9 mouse cellular contexts compared by ENCODE assay signal in genomic region chr17:23570017-23570416, GRCm38 (mm10). TPM values are rescaled to one million over a fixed set of nuclear protein-coding genes. Genes with fewer than 3 reads are reported as not detected.
A peak's percentile ranks its signal among the peaks of the same experiment; 100 is the strongest.
DNase-seq lines count a peak whose midpoint lies in the region; ATAC-seq and TF ChIP-seq lines count a peak whose summit lies in the region.
"Had no signal": no experiment of that assay in that cellular context is flagged by ENCODE, and none has a peak within 500 bp of the region (broad histone marks: within the 10 kb centered on the region; RNA-seq: fewer than 3 reads in every experiment).

No protein-coding gene starts in this region.

- H3K4me2 ChIP-seq in forebrain, embryonic 13.5 days = no peak overlapping the region
- H3K4me2 ChIP-seq in forebrain, embryonic 15.5 days (replicated peaks) = no peak overlapping the region
- no peak overlapping the region for H3K4me2 ChIP-seq in liver, postnatal 0 days (ENCODE audit: low read depth, low read length)
- H3K4me2 ChIP-seq in stomach, embryonic 16.5 days (ENCODE audit: low read depth, low read length) = no peak overlapping the region

- no peak overlapping the region for H3K27ac ChIP-seq in forebrain, embryonic 13.5 days
- H3K27ac ChIP-seq in forebrain, embryonic 15.5 days (replicated peaks) = no peak overlapping the region
- H3K27ac ChIP-seq in spleen, adult 2 months (ENCODE audit: insufficient read depth, low read length) = no peak overlapping the region
- no peak overlapping the region for H3K27ac ChIP-seq in embryonic fibroblast, embryonic 13.5 days (ENCODE audit: insufficient read depth, low read length)
- H3K27ac ChIP-seq in liver, postnatal 0 days (ENCODE audit: low read depth) = no peak overlapping the region
- H3K27ac ChIP-seq in stomach, embryonic 16.5 days (ENCODE audit: low read length) = no peak overlapping the region

- no peak overlapping the region for H3K4me3 ChIP-seq in forebrain, embryonic 13.5 days
- no peak overlapping the region for H3K4me3 ChIP-seq in forebrain, embryonic 15.5 days
- H3K4me3 ChIP-seq in spleen, adult 2 months (ENCODE audit: extremely low read depth, insufficient read depth, insufficient read length) = no peak overlapping the region
- H3K4me3 ChIP-seq in embryonic fibroblast, embryonic 13.5 days (ENCODE audit: insufficient read depth, low read length) = no peak overlapping the region
- no peak overlapping the region for H3K4me3 ChIP-seq in liver, postnatal 0 days (ENCODE audit: low read depth, low read length)
- H3K4me3 ChIP-seq in stomach, embryonic 16.5 days (replicated peaks; ENCODE audit: low read length) = no peak overlapping the region

- TF ChIP-seq EP300 in liver, postnatal 0 days (IDR thresholded peaks at IDR 0.05; ENCODE audit: low read depth) = no peak

- H3K9ac ChIP-seq in forebrain, embryonic 13.5 days = no peak overlapping the region
- H3K9ac ChIP-seq in forebrain, embryonic 15.5 days (replicated peaks) = no peak overlapping the region
- H3K9ac ChIP-seq in liver, postnatal 0 days (replicated peaks) = no peak overlapping the region
- no peak overlapping the region for H3K9ac ChIP-seq in stomach, embryonic 16.5 days (ENCODE audit: low read length)

- TF ChIP-seq CTCF in spleen, adult 2 months (IDR thresholded peaks at IDR 0.05; ENCODE audit: extremely low read depth, insufficient read depth, insufficient read length, insufficient replicate concordance) = peak; percentile 62; the same call in 1 of the 2 replicates
- TF ChIP-seq CTCF in embryonic fibroblast, embryonic 13.5 days (IDR thresholded peaks at IDR 0.05; ENCODE audit: borderline replicate concordance, insufficient read depth, low read length) = peak; percentile 90
- peak; percentile 75 for TF ChIP-seq CTCF in liver, postnatal 0 days (IDR thresholded peaks at IDR 0.05; ENCODE audit: low read depth)

- WGBS in forebrain, embryonic 13.5 days = 44% methylated on average over 6 of the region's 6 CpGs
- 48% methylated on average over 6 of the region's 6 CpGs for WGBS in forebrain, embryonic 15.5 days
- 30% methylated on average over 6 of the region's 6 CpGs for WGBS in spleen, adult 2 months
- WGBS in liver, postnatal 0 days (ENCODE audit: insufficient replicate concordance) = 31% methylated on average over 6 of the region's 6 CpGs
- WGBS in stomach, embryonic 16.5 days = 32% methylated on average over 6 of the region's 6 CpGs

- H3K27me3 ChIP-seq in forebrain, embryonic 13.5 days = no peaks in the 10 kb centered on the region
- no peaks in the 10 kb centered on the region for H3K27me3 ChIP-seq in forebrain, embryonic 15.5 days
- no peaks in the 10 kb centered on the region for H3K27me3 ChIP-seq in spleen, adult 2 months (ENCODE audit: control insufficient read depth, insufficient read depth, low read length)
- H3K27me3 ChIP-seq in liver, postnatal 0 days (ENCODE audit: insufficient read depth, low read length) = no peaks in the 10 kb centered on the region
- H3K27me3 ChIP-seq in stomach, embryonic 16.5 days (ENCODE audit: control insufficient read depth, insufficient read depth, low read length) = no peaks in the 10 kb centered on the region

- ATAC-seq in forebrain, embryonic 13.5 days = peak; percentile 43
- ATAC-seq in forebrain, embryonic 15.5 days (replicated peaks) = no peak
- peak; percentile 61 for ATAC-seq in liver, postnatal 0 days
- ATAC-seq in stomach, embryonic 16.5 days (ENCODE audit: insufficient read depth, low FRiP score) = peak; percentile 71; the same call in 1 of the 2 replicates

- peaks cover 29% of the 10 kb centered on the region for H3K36me3 ChIP-seq in forebrain, embryonic 13.5 days (ENCODE audit: poor library complexity, severe bottlenecking)
- peaks cover 16% of the 10 kb centered on the region for H3K36me3 ChIP-seq in forebrain, embryonic 15.5 days
- no peaks in the 10 kb centered on the region for H3K36me3 ChIP-seq in spleen, adult 2 months (ENCODE audit: control insufficient read depth, insufficient read depth, low read length)
- no peaks in the 10 kb centered on the region for H3K36me3 ChIP-seq in liver, postnatal 0 days (replicated peaks; ENCODE audit: insufficient read depth, low read length)
- H3K36me3 ChIP-seq in stomach, embryonic 16.5 days (ENCODE audit: control insufficient read depth, insufficient read depth, low read length) = peaks cover 12% of the 10 kb centered on the region

- H3K4me1 ChIP-seq in forebrain, embryonic 13.5 days = peaks cover 4% of the 10 kb centered on the region
- H3K4me1 ChIP-seq in forebrain, embryonic 15.5 days = peaks cover 6% of the 10 kb centered on the region
- 0 out of 2 replicates have a peak, but pooled peaks cover under 1% of the 10 kb centered on the region for H3K4me1 ChIP-seq in spleen, adult 2 months (ENCODE audit: control insufficient read depth, insufficient read depth, insufficient read length)
- H3K4me1 ChIP-seq in embryonic fibroblast, embryonic 13.5 days (ENCODE audit: control insufficient read depth, insufficient read depth, low read length) = 0 out of 2 replicates have a peak, but pooled peaks cover under 1% of the 10 kb centered on the region
- peaks cover 6% of the 10 kb centered on the region for H3K4me1 ChIP-seq in liver, postnatal 0 days (ENCODE audit: insufficient read depth)
- peaks cover under 1% of the 10 kb centered on the region; the same call in 1 of the 2 replicates for H3K4me1 ChIP-seq in stomach, embryonic 16.5 days (ENCODE audit: control insufficient read depth, insufficient read depth, low read length)

- no peak for TF ChIP-seq POLR2A in spleen, adult 2 months (IDR thresholded peaks at IDR 0.05; ENCODE audit: low read depth, low read length)
- TF ChIP-seq POLR2A in embryonic fibroblast, embryonic 13.5 days (IDR thresholded peaks at IDR 0.05; ENCODE audit: low read depth, low read length) = no peak

- no peaks in the 10 kb centered on the region for H3K9me3 ChIP-seq in forebrain, embryonic 13.5 days (replicated peaks)
- H3K9me3 ChIP-seq in forebrain, embryonic 15.5 days = no peaks in the 10 kb centered on the region
- no peaks in the 10 kb centered on the region for H3K9me3 ChIP-seq in liver, postnatal 0 days (ENCODE audit: low read length)
- H3K9me3 ChIP-seq in stomach, embryonic 16.5 days (replicated peaks; ENCODE audit: control insufficient read depth, low read length) = no peaks in the 10 kb centered on the region

- peak; percentile 31 to 49 for DNase-seq in spleen, adult 2 months (ENCODE audit: low read depth in 1 of 2, low spot score in 2 of 2)
- DNase-seq in spleen, adult 12 weeks (ENCODE audit: low spot score) = no peak
- DNase-seq in liver, postnatal 0 days = peak; percentile 53
- DNase-seq in layer of hippocampus, postnatal 36 days = no peak

RNA-seq across cellular contexts. Expression of gene Zfp213, which starts 6.0 kb away (rescaled TPM):
- 20.7 and 22.4 TPM in 2 replicates for polyA plus RNA-seq in forebrain, embryonic 13.5 days (2015; fragmentation: Nextera tagmentation; extraction: Ambion mirVana)
- polyA plus RNA-seq in forebrain, embryonic 15.5 days (2015; fragmentation: Nextera tagmentation; extraction: Ambion mirVana) = 21.0 and 21.5 TPM in 2 replicates
- 11.8 and 17.2 TPM in 2 replicates for polyA plus RNA-seq in spleen, adult 2 months (2012; rRNA removed)
- 6.5 TPM in 2 replicates for polyA plus RNA-seq in embryonic fibroblast, embryonic 13.5 days (2011; ENCODE audit: insufficient read length, low read depth, missing spikeins)
- 5.2 and 5.5 TPM in 2 replicates for polyA plus RNA-seq in liver, postnatal 0 days (2015; fragmentation: Nextera tagmentation; extraction: Ambion mirVana)
- polyA plus RNA-seq in stomach, embryonic 16.5 days (2015; fragmentation: Nextera tagmentation; extraction: Ambion mirVana) = 15.1 and 17.2 TPM in 2 replicates
- total RNA-seq in layer of hippocampus, postnatal 36 days (2021) = 1 to 10 TPM; 5.6 to 7.4 TPM

RNA-seq across cellular contexts. Expression of gene Zfp13, which starts 29.3 kb away (rescaled TPM):
- 21.2 and 26.8 TPM in 2 replicates for polyA plus RNA-seq in forebrain, embryonic 13.5 days (2015; fragmentation: Nextera tagmentation; extraction: Ambion mirVana)
- 26.9 and 30.2 TPM in 2 replicates for polyA plus RNA-seq in forebrain, embryonic 15.5 days (2015; fragmentation: Nextera tagmentation; extraction: Ambion mirVana)
- 2.9 and 3.4 TPM in 2 replicates for polyA plus RNA-seq in spleen, adult 2 months (2012; rRNA removed)
- polyA plus RNA-seq in embryonic fibroblast, embryonic 13.5 days (2011; ENCODE audit: insufficient read length, low read depth, missing spikeins) = 5.3 and 8.1 TPM in 2 replicates
- polyA plus RNA-seq in liver, postnatal 0 days (2015; fragmentation: Nextera tagmentation; extraction: Ambion mirVana) = 1.1 and 1.4 TPM in 2 replicates
- polyA plus RNA-seq in stomach, embryonic 16.5 days (2015; fragmentation: Nextera tagmentation; extraction: Ambion mirVana) = 11.5 and 11.8 TPM in 2 replicates
- 10 to 100 TPM; 25.0 to 32.3 TPM for total RNA-seq in layer of hippocampus, postnatal 36 days (2021)

RNA-seq across cellular contexts. Expression of gene Zscan10, which starts 30.6 kb away (rescaled TPM):
- polyA plus RNA-seq in forebrain, embryonic 13.5 days (2015; fragmentation: Nextera tagmentation; extraction: Ambion mirVana) = 0.24 TPM in 1 of 2 replicates, not detected in the other
- not detected in 2 replicates for polyA plus RNA-seq in forebrain, embryonic 15.5 days (2015; fragmentation: Nextera tagmentation; extraction: Ambion mirVana)
- 0.06 TPM in 1 of 2 replicates, not detected in the other for polyA plus RNA-seq in spleen, adult 2 months (2012; rRNA removed)
- polyA plus RNA-seq in embryonic fibroblast, embryonic 13.5 days (2011; ENCODE audit: insufficient read length, low read depth, missing spikeins) = not detected in 2 replicates
- polyA plus RNA-seq in liver, postnatal 0 days (2015; fragmentation: Nextera tagmentation; extraction: Ambion mirVana) = not detected in 2 replicates
- polyA plus RNA-seq in stomach, embryonic 16.5 days (2015; fragmentation: Nextera tagmentation; extraction: Ambion mirVana) = 0.15 TPM in 1 of 2 replicates, not detected in the other
- not detected for total RNA-seq in layer of hippocampus, postnatal 36 days (2021)
- total RNA-seq: layer of hippocampus, postnatal 25 days had no signal

Comparison
In these comparisons a context has a peak if more than half of its experiments do, and no peak if none do; other contexts are left out.
1. DNase-seq: peak in spleen, adult 2 months (2 of 2) and liver, postnatal 0 days (single experiment); none in spleen, adult 12 weeks (single experiment) and layer of hippocampus, postnatal 36 days (0 of 2).
2. Peak in every context shown above with its lines, with median percentiles within 50 percentile points of each other: CTCF ChIP-seq.